Mouse (Mus musculus) gastrocnemius, postnatal 4 days (tissue): ENCODE measurements around the gene Frmd4a. TPM values are rescaled to one million over a fixed set of nuclear protein-coding genes. Genes with fewer than 3 reads are reported as not detected.

Experiments
- DNase-seq, 2 experiments: peaks; one replicate each; pipeline ENCODE4 v3.0.0; 2021 to 2022; ENCODE audit warnings: low spot score in 2 of 2, mixed read lengths in 2 of 2
- long read RNA-seq, 2 experiments: library from polyadenylated mRNA; stranded (forward); transcript quantifications; one replicate each; pipeline ENCODE4 v2.0.0; 2021
- total RNA-seq, 2 experiments: library from RNA; stranded (reverse); gene quantifications; 2 replicates each; pipeline ENCODE4 v1.2.3; 2021

Frmd4a gene
- 10 to 100 TPM; 32.9 to 38.0 TPM for total RNA-seq
- long read RNA-seq, experiment 1, full-length matches to known transcripts = 4 of 22 reads
- long read RNA-seq, experiment 1, partial matches to known transcripts = 15 of 22 reads
- long read RNA-seq, experiment 1, other reads (novel, unspliced or antisense) = 3 of 22 reads
- long read RNA-seq, experiment 2, full-length matches to known transcripts = 4 of 27 reads
- long read RNA-seq, experiment 2, partial matches to known transcripts = 12 of 27 reads
- long read RNA-seq, experiment 2, other reads (novel, unspliced or antisense) = 11 of 27 reads

- DNase-seq = no peak
Measured at GRCm38 (mm10) chr2:4017528-4018288, at the start of gene Frmd4a. Frmd4a (plus strand) TSS chr2:4017717.

GRCm38 (mm10) chr2:3988876-3989275 lies 28.6 kb upstream of the Frmd4a start:
- DNase-seq = no peak

GRCm38 (mm10) chr2:3990431-3990830 lies 27.1 kb upstream of the Frmd4a start:
- DNase-seq = no peak

GRCm38 (mm10) chr2:4018431-4018876 lies 937 bp downstream of the Frmd4a start:
- peak in 1 of 2 experiments; percentile 14 for DNase-seq

GRCm38 (mm10) chr2:4018909-4019308 lies 1.4 kb downstream of the Frmd4a start:
- no peak for DNase-seq

- DNase-seq = no peak
Measured at GRCm38 (mm10) chr2:4024927-4025326, 7.4 kb downstream of the Frmd4a start.

GRCm38 (mm10) chr2:4029031-4029747 lies 11.7 kb downstream of the Frmd4a start:
- no peak for DNase-seq

GRCm38 (mm10) chr2:4036153-4036589 lies 18.7 kb downstream of the Frmd4a start:
- DNase-seq = no peak

GRCm38 (mm10) chr2:4036651-4037117 lies 19.2 kb downstream of the Frmd4a start:
- DNase-seq = no peak

- DNase-seq = no peak
Measured at GRCm38 (mm10) chr2:4042009-4042408, 24.5 kb downstream of the Frmd4a start.

- DNase-seq = no peak
Measured at GRCm38 (mm10) chr2:4055481-4055880, 38.0 kb downstream of the Frmd4a start.

- no peak for DNase-seq
Measured at GRCm38 (mm10) chr2:4060675-4061074, 43.2 kb downstream of the Frmd4a start.

- no peak for DNase-seq
Measured at GRCm38 (mm10) chr2:4071831-4072230, 54.3 kb downstream of the Frmd4a start.

- no peak for DNase-seq
Measured at GRCm38 (mm10) chr2:4083877-4084276, 66.4 kb downstream of the Frmd4a start.

GRCm38 (mm10) chr2:4097601-4098000 lies 80.1 kb downstream of the Frmd4a start:
- DNase-seq = no peak

GRCm38 (mm10) chr2:4098948-4099776 lies 81.6 kb downstream of the Frmd4a start:
- no peak for DNase-seq

- DNase-seq = no peak
Measured at GRCm38 (mm10) chr2:4099777-4100104, 82.2 kb downstream of the Frmd4a start.

- no peak for DNase-seq
Measured at GRCm38 (mm10) chr2:4101370-4101769, 83.9 kb downstream of the Frmd4a start.

GRCm38 (mm10) chr2:4113303-4113920 lies 95.9 kb downstream of the Frmd4a start:
- no peak for DNase-seq

GRCm38 (mm10) chr2:4119678-4120458 lies 102.4 kb downstream of the Frmd4a start:
- DNase-seq = no peak
